Mouse (Mus musculus) hindbrain, embryonic 15.5 days (tissue): ENCODE measurements around the gene P2ry10b. TPM values are rescaled to one million over a fixed set of nuclear protein-coding genes. Genes with fewer than 3 reads are reported as not detected.

Experiments
- ATAC-seq: fragments of 200-750 bp; cut with Nextera tagmentation; 2 replicates; pipeline ENCODE4 v1.8.0; 2017; ENCODE audit warnings: low read depth, moderate number of reproducible peaks, moderate TSS enrichment; ENCODE audit not compliant: low FRiP score
- H3K27ac ChIP-seq: fragments of 300-500 bp; sonication (generic); replicated peaks from 2 replicates; pipeline ENCODE4 v1.5.1; 2015; ENCODE audit warnings: mild to moderate bottlenecking, inconsistent platforms
- H3K27me3 ChIP-seq: fragments of 300-500 bp; sonication (generic); 2 replicates; pipeline ENCODE4 v1.6.1; 2015; ENCODE audit warnings: control low read depth, inconsistent platforms
- H3K36me3 ChIP-seq: fragments of 300-500 bp; sonication (generic); 2 replicates; pipeline ENCODE4 v1.6.1; 2015; ENCODE audit warnings: control low read depth, inconsistent platforms
- H3K4me1 ChIP-seq: fragments of 300-500 bp; sonication (generic); replicated peaks from 2 replicates; pipeline ENCODE4 v1.6.1; 2015; ENCODE audit warnings: control low read depth, inconsistent platforms
- H3K4me2 ChIP-seq: fragments of 300-500 bp; sonication (generic); 2 replicates; pipeline ENCODE4 v1.6.1; 2015; ENCODE audit warnings: moderate library complexity, mild to moderate bottlenecking, inconsistent platforms
- H3K4me3 ChIP-seq: fragments of 300-500 bp; sonication (generic); 2 replicates; pipeline ENCODE4 v1.5.1; 2015; ENCODE audit warnings: mild to moderate bottlenecking, inconsistent platforms
- H3K9ac ChIP-seq: fragments of 300-500 bp; sonication (generic); 2 replicates; pipeline ENCODE4 v1.6.1; 2015; ENCODE audit warnings: inconsistent platforms
- H3K9me3 ChIP-seq: fragments of 300-500 bp; sonication (generic); 2 replicates; pipeline ENCODE4 v1.6.1; 2016; ENCODE audit warnings: control low read depth, inconsistent platforms
- WGBS: fragments of 180-500 bp; shearing (Covaris S2); methylation state at CpG from one replicate; pipeline ENCODE4 v1.1.7; 2015; 5-methylcytosine and 5-hydroxymethylcytosine counted together
- polyA plus RNA-seq: library from polyadenylated mRNA; unstranded; fragments of >200 nt; fragmentation: Nextera tagmentation; extraction: Ambion mirVana; gene quantifications from 2 replicates; pipeline ENCODE4 v1.2.1, GENCODE M21; 2015

The P2ry10b gene
- polyA plus RNA-seq, 1 experiment from 2014 or later, result 0.38 TPM

- H3K36me3 ChIP-seq, result no peaks in the 10 kb centered on the region
- H3K9me3 ChIP-seq, result no peaks in the 10 kb centered on the region
- no peak overlapping the region for H3K4me3 ChIP-seq
- H3K4me1 ChIP-seq, result no peaks in the 10 kb centered on the region
- H3K27me3 ChIP-seq, result no peaks in the 10 kb centered on the region
- no peak for ATAC-seq
- no peak overlapping the region for H3K4me2 ChIP-seq
- WGBS, result 91% methylated on average over 2 of the region's 2 CpGs
- H3K9ac ChIP-seq, result no peak overlapping the region
- H3K27ac ChIP-seq, result no peak overlapping the region
Measured at GRCm38 (mm10) chrX:107217577-107218090, 68.9 kb downstream of the P2ry10b start.

Other genes with a start within 250 kb of the P2ry10b start
- 4.9 and 5.6 TPM in 2 replicates for gene Lpar4, start 228.3 kb upstream of the P2ry10b start, polyA plus RNA-seq
- not detected in 2 replicates for gene P2ry10, start 60.4 kb upstream of the P2ry10b start, polyA plus RNA-seq
- gene Gpr174, start 107.0 kb downstream of the P2ry10b start, polyA plus RNA-seq, result not detected in 2 replicates